Mouse (Mus musculus): ENCODE measurements around the gene Lrig2.
"Not testable (repeated sequence)": the region's sequence is repeated elsewhere in the genome, so short reads cannot be mapped to it uniquely, and the experiment has no call there.

The Lrig2 gene

GRCm38 (mm10) chr3:104432651-104433050 is 79.1 kb downstream of the Lrig2 start:
- no peak for DNase-seq (ENCODE audit: extremely low spot score)

GRCm38 (mm10) chr3:104431848-104432159 is 79.9 kb downstream of the Lrig2 start:
- DNase-seq (ENCODE audit: extremely low spot score) = no peak

GRCm38 (mm10) chr3:104431156-104431847 is 80.4 kb downstream of the Lrig2 start:
- peak; percentile 32 for DNase-seq (ENCODE audit: extremely low spot score)

- DNase-seq (ENCODE audit: extremely low spot score) = not testable (repeated sequence)
These were observed 84.4 kb downstream of the Lrig2 start for GRCm38 (mm10) chr3:104427354-104427753.

- DNase-seq (ENCODE audit: extremely low spot score) = no peak
These were observed 87.4 kb downstream of the Lrig2 start for GRCm38 (mm10) chr3:104424346-104424745.

GRCm38 (mm10) chr3:104420929-104421328 is 90.8 kb downstream of the Lrig2 start:
- no peak for DNase-seq (ENCODE audit: extremely low spot score)

GRCm38 (mm10) chr3:104419990-104420389 is 91.7 kb downstream of the Lrig2 start:
- DNase-seq (ENCODE audit: extremely low spot score) = no peak

GRCm38 (mm10) chr3:104416806-104417205 is 94.9 kb downstream of the Lrig2 start:
- no peak for DNase-seq (ENCODE audit: extremely low spot score)

GRCm38 (mm10) chr3:104412482-104412881 is 99.2 kb downstream of the Lrig2 start:
- DNase-seq (ENCODE audit: extremely low spot score) = no peak

GRCm38 (mm10) chr3:104407506-104407905 is 104.2 kb downstream of the Lrig2 start:
- no peak for DNase-seq (ENCODE audit: extremely low spot score)

GRCm38 (mm10) chr3:104403582-104403981 is 108.1 kb downstream of the Lrig2 start:
- DNase-seq (ENCODE audit: extremely low spot score) = no peak

GRCm38 (mm10) chr3:104401176-104401575 is 110.5 kb downstream of the Lrig2 start:
- no peak for DNase-seq (ENCODE audit: extremely low spot score)

- no peak for DNase-seq (ENCODE audit: extremely low spot score)
These were observed 111.6 kb downstream of the Lrig2 start for GRCm38 (mm10) chr3:104400126-104400525.

- DNase-seq (ENCODE audit: extremely low spot score) = no peak
These were observed 112.2 kb downstream of the Lrig2 start for GRCm38 (mm10) chr3:104399296-104400045.

- no peak for DNase-seq (ENCODE audit: extremely low spot score)
These were observed 114.4 kb downstream of the Lrig2 start for GRCm38 (mm10) chr3:104397316-104397715.

- no peak for DNase-seq (ENCODE audit: extremely low spot score)
These were observed 115.0 kb downstream of the Lrig2 start for GRCm38 (mm10) chr3:104396736-104397081.

GRCm38 (mm10) chr3:104396067-104396735 is 115.5 kb downstream of the Lrig2 start:
- DNase-seq (ENCODE audit: extremely low spot score) = no peak

GRCm38 (mm10) chr3:104390072-104390471 is 121.6 kb downstream of the Lrig2 start:
- DNase-seq (ENCODE audit: extremely low spot score) = no peak

GRCm38 (mm10) chr3:104389449-104389848 is 122.3 kb downstream of the Lrig2 start:
- no peak for DNase-seq (ENCODE audit: extremely low spot score)

- no peak for DNase-seq (ENCODE audit: extremely low spot score)
These were observed 126.1 kb downstream of the Lrig2 start for GRCm38 (mm10) chr3:104385587-104385986.

GRCm38 (mm10) chr3:104383681-104384341 is 127.9 kb downstream of the Lrig2 start:
- no peak for DNase-seq (ENCODE audit: extremely low spot score)

GRCm38 (mm10) chr3:104378228-104378627 is 133.5 kb downstream of the Lrig2 start:
- no peak for DNase-seq (ENCODE audit: extremely low spot score)
